Mouse (Mus musculus) C2C12 (cell line): ENCODE measurements around the gene Rnaseh2a.

Experiments used
- CEBPB ChIP-seq: IDR thresholded peaks from one replicate; pipeline ENCODE4 v1.6.1; 2011; ENCODE audit warnings: low read depth, mild to moderate bottlenecking, control low read depth, moderate library complexity
- CTCF ChIP-seq: IDR thresholded peaks from one replicate; pipeline ENCODE4 v1.5.1; 2011; ENCODE audit not compliant: control insufficient read depth, insufficient read depth, insufficient read length
- MYOD1 ChIP-seq: IDR thresholded peaks from one replicate; pipeline ENCODE4 v1.6.1; 2011; ENCODE audit warnings: low read depth; ENCODE audit not compliant: control insufficient read depth, insufficient read length

- TF ChIP-seq CTCF (no peak), MYOD1 (no peak), CEBPB (no peak)
These were observed 8.1 kb upstream of the Rnaseh2a start for GRCm38 (mm10) chr8:84977435-84978247.
